Mouse (Mus musculus): ENCODE results near the gene Hcn4. TPM values are rescaled to one million over a fixed set of nuclear protein-coding genes. Genes with fewer than 3 reads are reported as not detected.

The Hcn4 gene
- not detected in 2 replicates for total RNA-seq (2017)

- ATAC-seq (replicated peaks; ENCODE audit: low read depth, poor library complexity, severe bottlenecking) = no peak
Measured at GRCm38 (mm10) chr9:58823139-58823917, at the start of gene Hcn4. Gene Hcn4 (plus strand): TSS chr9:58823412.

GRCm38 (mm10) chr9:58774761-58775160 is 48.5 kb upstream of the Hcn4 start:
- ATAC-seq (replicated peaks; ENCODE audit: low read depth, poor library complexity, severe bottlenecking) = no peak

- no peak for ATAC-seq (replicated peaks; ENCODE audit: low read depth, poor library complexity, severe bottlenecking)
Measured at GRCm38 (mm10) chr9:58775363-58775762, 47.8 kb upstream of the Hcn4 start.

GRCm38 (mm10) chr9:58789476-58789875 is 33.7 kb upstream of the Hcn4 start:
- ATAC-seq (replicated peaks; ENCODE audit: low read depth, poor library complexity, severe bottlenecking) = no peak

- ATAC-seq (replicated peaks; ENCODE audit: low read depth, poor library complexity, severe bottlenecking) = no peak
Measured at GRCm38 (mm10) chr9:58798155-58798554, 25.1 kb upstream of the Hcn4 start.

GRCm38 (mm10) chr9:58801441-58801840 is 21.8 kb upstream of the Hcn4 start:
- no peak for ATAC-seq (replicated peaks; ENCODE audit: low read depth, poor library complexity, severe bottlenecking)

- ATAC-seq (replicated peaks; ENCODE audit: low read depth, poor library complexity, severe bottlenecking) = no peak
Measured at GRCm38 (mm10) chr9:58802294-58802693, 20.9 kb upstream of the Hcn4 start.

GRCm38 (mm10) chr9:58802802-58803201 is 20.4 kb upstream of the Hcn4 start:
- ATAC-seq (replicated peaks; ENCODE audit: low read depth, poor library complexity, severe bottlenecking) = no peak

- ATAC-seq (replicated peaks; ENCODE audit: low read depth, poor library complexity, severe bottlenecking) = peak; percentile 97
Measured at GRCm38 (mm10) chr9:58805601-58806318, 17.5 kb upstream of the Hcn4 start.

- ATAC-seq (replicated peaks; ENCODE audit: low read depth, poor library complexity, severe bottlenecking) = no peak
Measured at GRCm38 (mm10) chr9:58811171-58811570, 12.0 kb upstream of the Hcn4 start.

- no peak for ATAC-seq (replicated peaks; ENCODE audit: low read depth, poor library complexity, severe bottlenecking)
Measured at GRCm38 (mm10) chr9:58815552-58816260, 7.5 kb upstream of the Hcn4 start.

GRCm38 (mm10) chr9:58816458-58816857 is 6.8 kb upstream of the Hcn4 start:
- no peak for ATAC-seq (replicated peaks; ENCODE audit: low read depth, poor library complexity, severe bottlenecking)

GRCm38 (mm10) chr9:58817676-58818075 is 5.5 kb upstream of the Hcn4 start:
- ATAC-seq (replicated peaks; ENCODE audit: low read depth, poor library complexity, severe bottlenecking) = no peak

GRCm38 (mm10) chr9:58822431-58823091 is 651 bp upstream of the Hcn4 start:
- ATAC-seq (replicated peaks; ENCODE audit: low read depth, poor library complexity, severe bottlenecking) = no peak

- no peak for ATAC-seq (replicated peaks; ENCODE audit: low read depth, poor library complexity, severe bottlenecking)
Measured at GRCm38 (mm10) chr9:58823918-58824215, 655 bp downstream of the Hcn4 start.

- ATAC-seq (replicated peaks; ENCODE audit: low read depth, poor library complexity, severe bottlenecking) = no peak
Measured at GRCm38 (mm10) chr9:58829627-58830026, 6.4 kb downstream of the Hcn4 start.

GRCm38 (mm10) chr9:58832939-58833338 is 9.7 kb downstream of the Hcn4 start:
- no peak for ATAC-seq (replicated peaks; ENCODE audit: low read depth, poor library complexity, severe bottlenecking)

- no peak for ATAC-seq (replicated peaks; ENCODE audit: low read depth, poor library complexity, severe bottlenecking)
Measured at GRCm38 (mm10) chr9:58837174-58837573, 14.0 kb downstream of the Hcn4 start.

GRCm38 (mm10) chr9:58838504-58838903 is 15.3 kb downstream of the Hcn4 start:
- ATAC-seq (replicated peaks; ENCODE audit: low read depth, poor library complexity, severe bottlenecking) = no peak

GRCm38 (mm10) chr9:58841655-58842054 is 18.4 kb downstream of the Hcn4 start:
- ATAC-seq (replicated peaks; ENCODE audit: low read depth, poor library complexity, severe bottlenecking) = peak; percentile 63; the same call in 1 of the 2 replicates

GRCm38 (mm10) chr9:58844597-58844996 is 21.4 kb downstream of the Hcn4 start:
- no peak for ATAC-seq (replicated peaks; ENCODE audit: low read depth, poor library complexity, severe bottlenecking)
